Mouse (Mus musculus) midbrain, embryonic 16.5 days (tissue): ENCODE measurements around the gene Elavl3. TPM values are rescaled to one million over a fixed set of nuclear protein-coding genes. Genes with fewer than 3 reads are reported as not detected.
A peak's percentile ranks its signal among the peaks of the same experiment; 100 is the strongest.

Experiments
- ATAC-seq: fragments of 200-750 bp; cut with Nextera tagmentation; 2 replicates; pipeline ENCODE4 v1.8.0; 2017; ENCODE audit warnings: moderate TSS enrichment
- H3K27ac ChIP-seq: fragments of 300-500 bp; sonication (generic); 2 replicates; pipeline ENCODE4 v1.5.1; 2014; ENCODE audit warnings: mild to moderate bottlenecking, low read length, mixed read lengths
- H3K27me3 ChIP-seq: fragments of 300-500 bp; sonication (generic); 2 replicates; pipeline ENCODE4 v1.6.1; 2014; ENCODE audit warnings: low read depth, low read length, mixed read lengths; ENCODE audit not compliant: control insufficient read depth, insufficient read depth
- H3K36me3 ChIP-seq: fragments of 300-500 bp; sonication (generic); 2 replicates; pipeline ENCODE4 v1.6.1; 2014; ENCODE audit warnings: mild to moderate bottlenecking, low read length, moderate library complexity, mixed read lengths; ENCODE audit not compliant: control insufficient read depth, insufficient read depth
- H3K4me1 ChIP-seq: fragments of 300-500 bp; sonication (generic); 2 replicates; pipeline ENCODE4 v1.6.1; 2014; ENCODE audit warnings: mild to moderate bottlenecking, low read length, mixed read lengths; ENCODE audit not compliant: control insufficient read depth, insufficient read depth
- H3K4me2 ChIP-seq: fragments of 300-500 bp; sonication (generic); 2 replicates; pipeline ENCODE4 v1.6.1; 2014; ENCODE audit warnings: mild to moderate bottlenecking, low read length, mixed read lengths
- H3K4me3 ChIP-seq: fragments of 300-500 bp; sonication (generic); 2 replicates; pipeline ENCODE4 v1.5.1; 2014; ENCODE audit warnings: low read depth, mild to moderate bottlenecking, low read length, moderate library complexity, mixed read lengths
- H3K9ac ChIP-seq: fragments of 300-500 bp; sonication (generic); 2 replicates; pipeline ENCODE4 v1.6.1; 2014; ENCODE audit warnings: low read depth, low read length, mixed read lengths
- H3K9me3 ChIP-seq: fragments of 300-500 bp; sonication (generic); replicated peaks from 2 replicates; pipeline ENCODE4 v1.6.1; 2014; ENCODE audit warnings: mild to moderate bottlenecking, low read length, mixed read lengths; ENCODE audit not compliant: control insufficient read depth, poor library complexity, severe bottlenecking
- WGBS: fragments of 180-500 bp; shearing (Covaris S2); extraction: QIAGEN DNeasy Blood & Tissue Kit; methylation state at CpG from one replicate; pipeline ENCODE4 v1.1.7; 2014; 5-methylcytosine and 5-hydroxymethylcytosine counted together
- polyA plus RNA-seq: library from polyadenylated mRNA; unstranded; fragments of >200 nt; fragmentation: Nextera tagmentation; extraction: Ambion mirVana; gene quantifications from 2 replicates; pipeline ENCODE4 v1.2.1, GENCODE M21; 2015

Elavl3 gene
- polyA plus RNA-seq, 1 experiment from 2014 or later = 91.6 TPM

DNA sequence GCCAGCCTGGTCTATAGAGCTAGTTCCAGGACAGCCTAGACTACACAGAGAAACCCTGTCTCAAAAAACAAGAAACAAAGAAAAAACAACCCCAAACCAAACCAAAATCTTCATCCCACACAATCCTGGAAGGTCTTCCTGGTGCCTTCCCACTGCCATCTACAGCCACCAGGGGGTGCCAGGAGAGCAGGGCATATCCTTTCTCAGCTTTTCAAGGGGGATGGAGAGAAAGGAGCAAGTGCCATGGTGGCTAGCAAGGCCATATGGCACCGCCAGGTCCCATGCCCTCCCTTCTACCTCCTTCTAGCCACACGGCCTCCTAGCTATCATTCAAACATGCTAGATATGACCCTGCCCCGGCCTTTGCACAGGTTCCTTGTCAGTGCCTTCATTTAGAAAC lies 14.6 kb upstream of the Elavl3 start:
- Histone ChIP-seq H3K9ac (no peak overlapping the region), H3K27ac (no peak overlapping the region), H3K36me3 (peaks cover 31% of the 10 kb centered on the region), H3K9me3 (no peaks in the 10 kb centered on the region), H3K4me2 (no peak overlapping the region), H3K4me1 (peaks cover 12% of the 10 kb centered on the region), H3K27me3 (no peaks in the 10 kb centered on the region), H3K4me3 (no peak overlapping the region)
- WGBS = 72% methylated on average over 3 of the region's 3 CpGs
- ATAC-seq = no peak

DNA sequence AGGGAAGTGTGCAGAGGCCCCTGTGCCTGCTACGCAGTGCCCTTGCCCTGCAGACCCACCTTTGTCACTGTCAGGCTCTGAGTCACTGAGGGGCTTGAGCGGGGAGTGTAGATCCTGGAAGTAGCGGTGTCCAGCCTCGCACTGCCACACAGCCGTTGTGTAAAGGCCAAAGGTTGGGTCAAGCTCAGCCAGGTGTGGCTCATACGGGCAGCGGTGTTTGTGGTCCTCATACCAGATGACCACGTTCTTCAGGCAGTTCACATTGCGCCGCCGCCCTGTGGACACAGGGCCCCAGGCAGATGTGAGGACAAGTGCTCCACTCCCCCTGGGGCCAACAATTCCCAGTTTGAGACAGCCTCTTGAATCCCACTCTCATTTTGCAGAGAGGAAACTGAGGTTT lies 13.8 kb upstream of the Elavl3 start:
- Histone ChIP-seq H3K9ac (no peak overlapping the region), H3K36me3 (peaks cover 31% of the 10 kb centered on the region), H3K4me1 (peaks cover 12% of the 10 kb centered on the region), H3K4me2 (no peak overlapping the region), H3K9me3 (no peaks in the 10 kb centered on the region), H3K4me3 (no peak overlapping the region), H3K27ac (no peak overlapping the region), H3K27me3 (no peaks in the 10 kb centered on the region)
- 96% methylated on average over 11 of the region's 11 CpGs for WGBS
- ATAC-seq = no peak

DNA sequence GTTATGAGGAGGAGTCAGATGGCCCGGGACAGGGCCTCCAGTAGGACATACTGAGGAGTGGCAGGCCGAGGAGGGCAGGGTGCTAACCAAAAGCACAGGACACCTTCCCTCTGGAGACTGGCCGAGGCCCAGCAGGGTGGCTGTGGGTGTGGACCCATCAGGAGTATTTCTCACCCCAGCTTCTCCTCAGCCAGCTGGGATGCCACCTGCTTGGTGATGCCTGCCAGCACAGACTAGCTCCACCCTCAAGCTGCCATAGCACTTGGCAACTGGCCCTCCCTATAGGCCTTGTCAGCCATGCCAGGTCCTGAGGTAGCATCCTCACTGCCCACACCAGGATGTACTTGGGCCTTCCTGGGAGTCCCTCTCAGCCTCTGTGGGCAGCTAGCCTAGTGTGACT lies 12.5 kb upstream of the Elavl3 start:
- no peaks in the 10 kb centered on the region for H3K27me3 ChIP-seq
- no peak for ATAC-seq
- no peak overlapping the region for H3K4me3 ChIP-seq
- H3K9me3 ChIP-seq = no peaks in the 10 kb centered on the region
- H3K4me2 ChIP-seq = no peak overlapping the region
- WGBS = 94% methylated on average over 3 of the region's 3 CpGs
- no peak overlapping the region for H3K9ac ChIP-seq
- H3K4me1 ChIP-seq = no peaks in the 10 kb centered on the region; the same call in 1 of the 2 replicates
- no peak overlapping the region for H3K27ac ChIP-seq
- H3K36me3 ChIP-seq = peaks cover 34% of the 10 kb centered on the region

DNA sequence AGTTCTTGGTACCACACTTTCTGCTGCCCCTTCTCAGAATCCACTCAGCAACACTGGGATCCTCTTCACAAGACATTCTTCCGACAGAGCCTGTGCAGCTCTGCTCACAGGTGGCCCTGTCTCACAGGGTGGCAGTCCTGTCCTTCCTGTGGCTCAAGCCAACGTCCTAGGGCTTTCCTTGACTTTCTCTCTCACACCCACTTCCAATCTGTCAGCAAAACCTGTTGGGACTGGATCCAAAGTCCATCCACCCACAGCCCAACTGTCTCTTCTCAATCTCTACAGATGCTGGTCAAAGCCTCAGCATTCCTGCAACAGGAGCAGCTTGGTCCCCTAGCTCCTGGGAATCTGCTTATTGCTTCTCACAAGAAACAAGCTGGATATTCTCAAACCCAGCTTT lies 9.5 kb upstream of the Elavl3 start:
- H3K27ac ChIP-seq = no peak overlapping the region
- no peaks in the 10 kb centered on the region for H3K4me1 ChIP-seq
- no peak overlapping the region for H3K4me2 ChIP-seq
- peaks cover 40% of the 10 kb centered on the region for H3K36me3 ChIP-seq
- 91% methylated on average over 2 of the region's 2 CpGs for WGBS
- H3K9ac ChIP-seq = no peak overlapping the region
- H3K9me3 ChIP-seq = no peaks in the 10 kb centered on the region
- no peak overlapping the region for H3K4me3 ChIP-seq
- ATAC-seq = no peak
- no peaks in the 10 kb centered on the region for H3K27me3 ChIP-seq

DNA sequence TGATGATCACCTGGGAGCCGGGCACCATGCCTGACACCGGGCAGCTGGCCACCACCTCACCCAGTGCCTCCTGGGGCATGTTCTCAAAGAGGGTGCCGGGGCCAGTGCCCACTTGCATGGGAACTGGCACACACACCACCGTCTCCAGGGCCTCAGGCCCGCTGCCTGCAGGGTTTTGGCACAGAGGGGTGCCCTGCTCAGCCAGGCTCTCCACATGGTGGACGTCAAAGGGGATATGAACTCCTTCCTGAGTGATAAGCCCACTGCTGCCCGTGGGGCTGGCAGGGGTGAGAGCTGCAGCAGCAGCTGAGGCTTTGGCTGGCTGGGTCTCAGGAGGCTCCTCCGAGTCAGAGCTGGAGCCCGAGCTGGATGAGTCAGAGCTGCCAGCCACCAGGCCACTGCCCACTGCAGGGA lies 6.2 kb upstream of the Elavl3 start:
- no peak for ATAC-seq
- H3K36me3 ChIP-seq = peaks cover 14% of the 10 kb centered on the region
- WGBS = 86% methylated on average over 9 of the region's 9 CpGs

DNA sequence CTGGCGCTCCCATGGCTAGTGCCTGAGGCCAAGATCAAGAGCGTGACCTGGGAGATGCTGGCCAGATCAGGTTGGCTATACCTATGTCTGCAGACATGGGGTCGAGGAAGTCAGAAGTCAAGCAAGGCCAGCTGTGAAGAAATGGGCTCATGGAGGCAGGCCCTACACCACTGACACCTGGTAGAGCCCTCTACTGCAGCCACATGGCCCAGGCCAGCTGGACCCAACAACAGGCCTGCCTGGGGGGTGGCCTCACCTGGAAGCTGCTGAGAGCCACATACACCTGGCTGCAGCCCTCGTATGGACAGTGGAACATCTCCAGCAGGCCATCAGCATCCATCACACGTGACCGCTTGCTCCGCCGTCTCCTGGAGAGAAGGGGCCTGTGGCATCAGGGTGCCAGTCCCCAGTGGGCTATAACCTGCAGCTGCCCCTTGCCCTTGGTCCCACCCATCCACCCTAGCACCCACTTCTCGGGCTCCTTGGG lies 5.3 kb upstream of the Elavl3 start:
- Histone ChIP-seq H3K36me3 (peaks cover 14% of the 10 kb centered on the region), H3K4me3 (no peak overlapping the region), H3K27ac (no peak overlapping the region), H3K27me3 (no peaks in the 10 kb centered on the region), H3K9me3 (no peaks in the 10 kb centered on the region), H3K9ac (no peak overlapping the region), H3K4me1 (0 out of 2 replicates have a peak, but pooled peaks cover 2% of the 10 kb centered on the region), H3K4me2 (no peak overlapping the region)
- ATAC-seq = no peak
- WGBS = 92% methylated on average over 9 of the region's 9 CpGs

More for the DNA sequence above, 6.2 kb upstream of the Elavl3 start:
- no peaks in the 10 kb centered on the region for H3K27me3 ChIP-seq
- H3K4me2 ChIP-seq = no peak overlapping the region
- H3K9me3 ChIP-seq = no peaks in the 10 kb centered on the region
- no peak overlapping the region; the same call in 1 of the 2 replicates for H3K9ac ChIP-seq
- no peak overlapping the region for H3K4me3 ChIP-seq
- H3K4me1 ChIP-seq = 0 out of 2 replicates have a peak, but pooled peaks cover 2% of the 10 kb centered on the region
- H3K27ac ChIP-seq = no peak overlapping the region

DNA sequence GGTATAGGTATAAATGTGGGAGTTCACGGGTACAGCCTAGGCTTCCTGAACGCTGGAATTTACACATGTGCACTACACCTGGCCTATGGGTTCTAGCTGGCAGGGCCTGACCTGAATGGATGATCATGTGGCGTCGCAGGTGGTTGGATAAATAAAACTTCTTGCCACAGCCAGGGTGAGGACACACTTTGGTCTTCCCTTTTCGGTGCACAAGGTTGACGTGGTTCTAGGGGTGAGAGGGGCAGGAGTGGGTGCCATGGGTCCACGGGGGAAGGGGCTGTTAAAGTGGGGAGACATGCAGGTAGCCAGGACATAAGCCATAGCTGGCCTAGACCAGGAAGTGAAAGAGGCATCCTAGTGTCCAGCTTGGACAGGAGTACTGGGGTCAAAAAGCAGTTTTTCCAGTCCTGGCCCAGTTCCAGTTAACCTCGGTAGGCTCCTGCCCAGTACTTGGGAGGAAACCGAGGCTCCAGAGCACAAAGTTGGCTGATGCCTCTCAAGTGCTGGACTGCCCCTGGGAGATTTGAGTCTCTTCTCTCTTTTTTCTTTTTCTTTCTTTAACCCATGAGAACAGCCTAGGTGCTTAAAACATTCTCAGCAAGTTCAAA lies 4.6 kb upstream of the Elavl3 start:
- H3K4me2 ChIP-seq = no peak overlapping the region
- H3K27ac ChIP-seq = no peak overlapping the region
- H3K9ac ChIP-seq = no peak overlapping the region
- no peak overlapping the region for H3K4me3 ChIP-seq
- 0 out of 2 replicates have a peak, but pooled peaks cover 2% of the 10 kb centered on the region for H3K4me1 ChIP-seq
- H3K27me3 ChIP-seq = no peaks in the 10 kb centered on the region
- ATAC-seq = no peak
- 75% methylated on average over 9 of the region's 9 CpGs for WGBS
- H3K9me3 ChIP-seq = no peaks in the 10 kb centered on the region
- H3K36me3 ChIP-seq = peaks cover 14% of the 10 kb centered on the region

DNA sequence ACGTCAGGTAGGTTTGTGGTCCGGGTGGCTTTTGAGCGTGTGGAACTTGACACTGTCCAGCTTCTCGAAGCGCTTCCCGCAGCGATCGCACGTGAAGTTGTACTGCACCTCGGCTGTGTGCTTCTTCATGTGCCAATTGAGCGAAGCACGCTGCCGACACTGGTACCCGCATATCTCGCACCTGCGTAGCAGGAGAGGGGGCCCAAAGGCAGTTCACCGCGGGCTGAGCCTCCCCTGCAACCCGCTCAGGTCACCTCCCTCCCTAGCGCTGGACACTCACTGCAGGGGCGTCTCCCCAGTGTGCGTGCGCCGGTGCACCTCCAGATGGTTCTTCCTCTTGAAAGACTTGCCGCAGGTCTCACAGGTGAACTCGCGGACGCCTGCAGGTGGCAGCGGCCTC lies 3.9 kb upstream of the Elavl3 start:
- H3K36me3 ChIP-seq = peaks cover 14% of the 10 kb centered on the region
- WGBS = 43% methylated on average over 29 of the region's 29 CpGs
- ATAC-seq = no peak

DNA sequence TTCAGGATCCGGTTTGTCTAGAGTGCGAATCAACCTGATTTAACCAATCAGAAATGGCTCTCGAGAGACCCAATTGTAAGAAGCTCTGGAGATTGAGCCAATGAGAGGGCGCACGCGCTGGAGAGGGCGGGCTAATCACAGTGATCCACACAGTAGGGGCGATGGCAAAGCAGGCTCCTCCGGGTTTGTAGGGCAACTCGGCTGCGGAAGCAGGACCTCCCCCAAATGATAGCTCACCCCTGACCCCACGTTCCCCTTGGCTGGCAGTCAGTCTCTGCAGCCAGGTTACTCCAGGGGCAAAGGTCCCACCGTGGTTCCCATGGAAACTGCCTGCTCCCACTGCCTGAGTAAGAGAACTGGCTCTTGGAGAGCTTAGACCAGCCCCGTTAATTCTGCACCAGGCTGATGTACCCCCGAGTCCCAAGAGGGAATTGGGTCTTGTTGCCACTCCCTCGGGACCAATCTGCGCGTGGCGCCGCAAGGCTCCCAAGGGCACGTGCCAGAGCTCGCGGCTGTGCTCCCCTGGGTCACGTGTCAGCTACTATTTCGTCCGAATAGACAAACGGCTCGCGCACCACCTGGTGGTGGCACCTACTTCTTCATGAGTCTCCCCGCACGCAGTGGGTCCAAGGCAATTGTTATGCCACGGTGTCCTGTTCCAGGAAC lies 2.7 kb upstream of the Elavl3 start:
- peak overlapping the region; percentile 52 for H3K4me2 ChIP-seq
- H3K4me1 ChIP-seq = peaks cover 2% of the 10 kb centered on the region; the same call in 1 of the 2 replicates
- H3K9me3 ChIP-seq = no peaks in the 10 kb centered on the region
- H3K27ac ChIP-seq = peak overlapping the region; percentile 43; the same call in 1 of the 2 replicates
- H3K36me3 ChIP-seq = peaks cover 13% of the 10 kb centered on the region
- H3K9ac ChIP-seq = no peak overlapping the region; the same call in 1 of the 2 replicates
- peak overlapping the region; percentile 27 for H3K4me3 ChIP-seq
- 3% methylated on average over 32 of the region's 32 CpGs for WGBS
- H3K27me3 ChIP-seq = no peaks in the 10 kb centered on the region
- ATAC-seq = peak; percentile 44

More for the DNA sequence above, 3.9 kb upstream of the Elavl3 start:
- no peaks in the 10 kb centered on the region for H3K27me3 ChIP-seq
- no peaks in the 10 kb centered on the region for H3K9me3 ChIP-seq
- H3K4me2 ChIP-seq = no peak overlapping the region
- no peak overlapping the region for H3K9ac ChIP-seq
- no peak overlapping the region for H3K4me3 ChIP-seq
- no peak overlapping the region for H3K27ac ChIP-seq
- H3K4me1 ChIP-seq = 0 out of 2 replicates have a peak, but pooled peaks cover 2% of the 10 kb centered on the region
